Mouse (Mus musculus) megakaryocyte-erythroid progenitor cell, adult 5 weeks (primary cell): Measurements from ENCODE around the gene Zbtb21. TPM values are rescaled to one million over a fixed set of nuclear protein-coding genes. Genes with fewer than 3 reads are reported as not detected.

Experiments
- polyA plus RNA-seq: library from polyadenylated mRNA; stranded (reverse); fragments of >175 nt; gene quantifications from 2 replicates; pipeline ENCODE4 v1.2.3, GENCODE M21; 2012

Gene Zbtb21
- polyA plus RNA-seq: 38.4 and 52.2 TPM in 2 replicates

GRCm38 (mm10) chr16:97962151-97962948 lies at the start of gene Zbtb21, which contains the start of gene C2cd2:
Gene Zbtb21, minus strand, starts transcription at chr16:97962622.
Gene C2cd2, minus strand, starts transcription at chr16:97962598.

GRCm38 (mm10) chr16:97996616-97997382 lies 34.4 kb upstream of the Zbtb21 start, which contains the start of gene B230307C23Rik:
Gene B230307C23Rik, plus strand, starts transcription at chr16:97997315.

Other genes starting within 250 kb of the Zbtb21 start
- 0.02 TPM in 1 of 2 replicates, not detected in the other for gene Ripk4, start 198.8 kb downstream of the Zbtb21 start, polyA plus RNA-seq
- gene Prdm15, start 110.8 kb downstream of the Zbtb21 start, polyA plus RNA-seq: 4.3 and 7.1 TPM in 2 replicates
- 30.6 and 34.0 TPM in 2 replicates for gene C2cd2, start within 50 bp of the Zbtb21 start, polyA plus RNA-seq
- gene B230307C23Rik, start 34.7 kb upstream of the Zbtb21 start, polyA plus RNA-seq: 1.5 and 2.1 TPM in 2 replicates
- gene A630089N07Rik, start 119.8 kb upstream of the Zbtb21 start, polyA plus RNA-seq: 0.56 and 1.1 TPM in 2 replicates